Mouse (Mus musculus): ENCODE results near the gene Treml2.

- TF ChIP-seq CTCF (IDR thresholded peaks at IDR 0.05; ENCODE audit: extremely low read depth, insufficient read depth, insufficient read length, insufficient replicate concordance) (no peak), POLR2A (IDR thresholded peaks at IDR 0.05; ENCODE audit: low read depth, low read length) (no peak)
Observed at GRCm38 (mm10) chr17:48268276-48268675, 31.0 kb upstream of the Treml2 start.

All from spleen, adult 2 months (tissue).